Mouse (Mus musculus): ENCODE data around the gene Ndufs8.

DNA sequence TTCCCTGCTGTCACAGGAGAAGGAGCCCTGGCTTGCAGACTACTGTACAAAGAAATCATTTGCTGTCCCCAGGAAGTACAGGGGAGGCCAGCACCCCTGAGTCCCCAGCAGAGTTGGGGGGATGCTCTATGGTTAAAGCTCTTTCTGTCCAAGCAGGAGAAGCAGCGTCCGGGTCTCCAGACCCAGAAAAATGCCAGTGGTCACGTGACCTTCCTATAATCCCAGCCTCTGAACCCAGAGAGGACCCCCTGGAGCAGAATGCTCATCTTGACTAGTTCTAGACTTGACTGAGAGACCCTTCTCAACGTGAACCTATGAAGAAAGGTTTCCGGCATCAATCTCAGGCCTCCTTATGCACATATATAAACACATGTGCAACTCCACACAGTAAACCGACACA lies 13.3 kb upstream of the Ndufs8 start:
- TF ChIP-seq CTCF (IDR thresholded peaks at IDR 0.05; ENCODE audit: extremely low read depth, insufficient read length, insufficient replicate concordance, low read depth, low read length) (no peak), POLR2A (IDR thresholded peaks at IDR 0.05; ENCODE audit: low read depth, low read length) (no peak)
